Mouse (Mus musculus): ENCODE data around the gene Rnf11. TPM values are rescaled to one million over a fixed set of nuclear protein-coding genes. Genes with fewer than 3 reads are reported as not detected.

Rnf11 gene
- polyA plus RNA-seq, 1 experiment from 2014 or later = 56.6 TPM

- Histone ChIP-seq H3K4me2 (replicated peaks; ENCODE audit: low read depth, low read length) (no peak overlapping the region), H3K9ac (ENCODE audit: low read depth, low read length) (no peak overlapping the region), H3K27me3 (ENCODE audit: control insufficient read depth, insufficient read depth, low read length) (no peaks in the 10 kb centered on the region), H3K9me3 (ENCODE audit: control insufficient read depth, low read length) (no peaks in the 10 kb centered on the region), H3K4me1 (replicated peaks; ENCODE audit: control insufficient read depth, insufficient read depth, low read length) (no peaks in the 10 kb centered on the region), H3K27ac (ENCODE audit: low read depth, low read length) (no peak overlapping the region), H3K36me3 (ENCODE audit: control insufficient read depth, insufficient read depth, low read length) (no peaks in the 10 kb centered on the region), H3K4me3 (ENCODE audit: low read depth, low read length) (no peak overlapping the region)
- no peak for ATAC-seq (ENCODE audit: low FRiP score)
- DNase-seq (ENCODE audit: low spot score) = no peak
- WGBS = 84% methylated on average over 3 of the region's 3 CpGs
Observed at GRCm38 (mm10) chr4:109460421-109461179, 23.9 kb downstream of the Rnf11 start.

GRCm38 (mm10) chr4:109456821-109457220 is 27.7 kb downstream of the Rnf11 start:
- H3K36me3 ChIP-seq (ENCODE audit: control insufficient read depth, insufficient read depth, low read length) = 0 out of 2 replicates have a peak, but pooled peaks cover 2% of the 10 kb centered on the region
- no peak overlapping the region for H3K27ac ChIP-seq (ENCODE audit: low read depth, low read length)
- no peaks in the 10 kb centered on the region for H3K27me3 ChIP-seq (ENCODE audit: control insufficient read depth, insufficient read depth, low read length)
- H3K9me3 ChIP-seq (ENCODE audit: control insufficient read depth, low read length) = no peaks in the 10 kb centered on the region
- ATAC-seq (ENCODE audit: low FRiP score) (no peak), DNase-seq (ENCODE audit: low spot score) (no peak)
- H3K4me3 ChIP-seq (ENCODE audit: low read depth, low read length) = no peak overlapping the region
- H3K9ac ChIP-seq (ENCODE audit: low read depth, low read length) = no peak overlapping the region
- no peak overlapping the region for H3K4me2 ChIP-seq (replicated peaks; ENCODE audit: low read depth, low read length)
- WGBS = 90% methylated on average over 6 of the region's 6 CpGs
- no peaks in the 10 kb centered on the region for H3K4me1 ChIP-seq (replicated peaks; ENCODE audit: control insufficient read depth, insufficient read depth, low read length)

GRCm38 (mm10) chr4:109448531-109448930 is 36.0 kb downstream of the Rnf11 start:
- ATAC-seq (ENCODE audit: low FRiP score) (no peak), DNase-seq (ENCODE audit: low spot score) (no peak)
- no peaks in the 10 kb centered on the region for H3K9me3 ChIP-seq (ENCODE audit: control insufficient read depth, low read length)
- H3K36me3 ChIP-seq (ENCODE audit: control insufficient read depth, insufficient read depth, low read length) = no peaks in the 10 kb centered on the region
- H3K4me1 ChIP-seq (replicated peaks; ENCODE audit: control insufficient read depth, insufficient read depth, low read length) = no peaks in the 10 kb centered on the region
- H3K27me3 ChIP-seq (ENCODE audit: control insufficient read depth, insufficient read depth, low read length) = no peaks in the 10 kb centered on the region
- H3K4me3 ChIP-seq (ENCODE audit: low read depth, low read length) = no peak overlapping the region
- H3K4me2 ChIP-seq (replicated peaks; ENCODE audit: low read depth, low read length) = no peak overlapping the region
- no peak overlapping the region for H3K9ac ChIP-seq (ENCODE audit: low read depth, low read length)
- 94% methylated on average over 2 of the region's 2 CpGs for WGBS
- H3K27ac ChIP-seq (ENCODE audit: low read depth, low read length) = no peak overlapping the region

- Histone ChIP-seq H3K4me1 (replicated peaks; ENCODE audit: control insufficient read depth, insufficient read depth, low read length) (no peaks in the 10 kb centered on the region), H3K9ac (ENCODE audit: low read depth, low read length) (no peak overlapping the region), H3K4me3 (ENCODE audit: low read depth, low read length) (no peak overlapping the region), H3K36me3 (ENCODE audit: control insufficient read depth, insufficient read depth, low read length) (no peaks in the 10 kb centered on the region), H3K4me2 (replicated peaks; ENCODE audit: low read depth, low read length) (no peak overlapping the region), H3K27ac (ENCODE audit: low read depth, low read length) (no peak overlapping the region), H3K9me3 (ENCODE audit: control insufficient read depth, low read length) (no peaks in the 10 kb centered on the region), H3K27me3 (ENCODE audit: control insufficient read depth, insufficient read depth, low read length) (no peaks in the 10 kb centered on the region)
- no peak for ATAC-seq (ENCODE audit: low FRiP score)
- WGBS = 84% methylated on average over 1 of the region's 1 CpGs
- no peak for DNase-seq (ENCODE audit: low spot score)
Observed at GRCm38 (mm10) chr4:109445956-109446355, 38.6 kb downstream of the Rnf11 start.

GRCm38 (mm10) chr4:109445397-109445796 is 39.1 kb downstream of the Rnf11 start:
- Histone ChIP-seq H3K36me3 (ENCODE audit: control insufficient read depth, insufficient read depth, low read length) (no peaks in the 10 kb centered on the region), H3K9ac (ENCODE audit: low read depth, low read length) (no peak overlapping the region), H3K4me3 (ENCODE audit: low read depth, low read length) (no peak overlapping the region), H3K4me1 (replicated peaks; ENCODE audit: control insufficient read depth, insufficient read depth, low read length) (no peaks in the 10 kb centered on the region), H3K27me3 (ENCODE audit: control insufficient read depth, insufficient read depth, low read length) (no peaks in the 10 kb centered on the region), H3K27ac (ENCODE audit: low read depth, low read length) (no peak overlapping the region), H3K4me2 (replicated peaks; ENCODE audit: low read depth, low read length) (no peak overlapping the region), H3K9me3 (ENCODE audit: control insufficient read depth, low read length) (no peaks in the 10 kb centered on the region)
- no peak for DNase-seq (ENCODE audit: low spot score)
- ATAC-seq (ENCODE audit: low FRiP score) = no peak
- 93% methylated on average over 2 of the region's 2 CpGs for WGBS

- Histone ChIP-seq H3K4me3 (ENCODE audit: low read depth, low read length) (no peak overlapping the region), H3K4me2 (replicated peaks; ENCODE audit: low read depth, low read length) (no peak overlapping the region), H3K27me3 (ENCODE audit: control insufficient read depth, insufficient read depth, low read length) (no peaks in the 10 kb centered on the region), H3K27ac (ENCODE audit: low read depth, low read length) (no peak overlapping the region), H3K9ac (ENCODE audit: low read depth, low read length) (no peak overlapping the region), H3K36me3 (ENCODE audit: control insufficient read depth, insufficient read depth, low read length) (no peaks in the 10 kb centered on the region), H3K4me1 (replicated peaks; ENCODE audit: control insufficient read depth, insufficient read depth, low read length) (no peaks in the 10 kb centered on the region), H3K9me3 (ENCODE audit: control insufficient read depth, low read length) (no peaks in the 10 kb centered on the region)
- 78% methylated on average over 2 of the region's 2 CpGs for WGBS
- DNase-seq (ENCODE audit: low spot score) = no peak
- ATAC-seq (ENCODE audit: low FRiP score) = no peak
Observed at GRCm38 (mm10) chr4:109444951-109445350, 39.6 kb downstream of the Rnf11 start.

GRCm38 (mm10) chr4:109444471-109444870 is 40.1 kb downstream of the Rnf11 start:
- no peak overlapping the region for H3K27ac ChIP-seq (ENCODE audit: low read depth, low read length)
- no peak overlapping the region for H3K9ac ChIP-seq (ENCODE audit: low read depth, low read length)
- H3K9me3 ChIP-seq (ENCODE audit: control insufficient read depth, low read length) = no peaks in the 10 kb centered on the region
- no peak overlapping the region for H3K4me3 ChIP-seq (ENCODE audit: low read depth, low read length)
- 88% methylated on average over 6 of the region's 6 CpGs for WGBS
- no peak for DNase-seq (ENCODE audit: low spot score)
- no peak overlapping the region for H3K4me2 ChIP-seq (replicated peaks; ENCODE audit: low read depth, low read length)
- no peaks in the 10 kb centered on the region for H3K4me1 ChIP-seq (replicated peaks; ENCODE audit: control insufficient read depth, insufficient read depth, low read length)
- H3K36me3 ChIP-seq (ENCODE audit: control insufficient read depth, insufficient read depth, low read length) = no peaks in the 10 kb centered on the region
- no peak for ATAC-seq (ENCODE audit: low FRiP score)
- H3K27me3 ChIP-seq (ENCODE audit: control insufficient read depth, insufficient read depth, low read length) = no peaks in the 10 kb centered on the region

GRCm38 (mm10) chr4:109442649-109443048 is 41.9 kb downstream of the Rnf11 start:
- WGBS = 89% methylated on average over 4 of the region's 4 CpGs
- Histone ChIP-seq H3K4me3 (ENCODE audit: low read depth, low read length) (no peak overlapping the region), H3K4me1 (replicated peaks; ENCODE audit: control insufficient read depth, insufficient read depth, low read length) (no peaks in the 10 kb centered on the region), H3K9ac (ENCODE audit: low read depth, low read length) (no peak overlapping the region), H3K27me3 (ENCODE audit: control insufficient read depth, insufficient read depth, low read length) (no peaks in the 10 kb centered on the region), H3K4me2 (replicated peaks; ENCODE audit: low read depth, low read length) (no peak overlapping the region), H3K27ac (ENCODE audit: low read depth, low read length) (no peak overlapping the region), H3K9me3 (ENCODE audit: control insufficient read depth, low read length) (no peaks in the 10 kb centered on the region), H3K36me3 (ENCODE audit: control insufficient read depth, insufficient read depth, low read length) (no peaks in the 10 kb centered on the region)
- no peak for DNase-seq (ENCODE audit: low spot score)
- ATAC-seq (ENCODE audit: low FRiP score) = no peak

GRCm38 (mm10) chr4:109442126-109442525 is 42.4 kb downstream of the Rnf11 start:
- no peak for ATAC-seq (ENCODE audit: low FRiP score)
- H3K27ac ChIP-seq (ENCODE audit: low read depth, low read length) = no peak overlapping the region
- WGBS = 93% methylated on average over 7 of the region's 7 CpGs

More at GRCm38 (mm10) chr4:109442126-109442525, 42.4 kb downstream of the Rnf11 start:
- H3K4me3 ChIP-seq (ENCODE audit: low read depth, low read length) = no peak overlapping the region
- no peak for DNase-seq (ENCODE audit: low spot score)
- H3K4me1 ChIP-seq (replicated peaks; ENCODE audit: control insufficient read depth, insufficient read depth, low read length) = no peaks in the 10 kb centered on the region
- H3K9ac ChIP-seq (ENCODE audit: low read depth, low read length) = no peak overlapping the region
- H3K4me2 ChIP-seq (replicated peaks; ENCODE audit: low read depth, low read length) = no peak overlapping the region
- H3K9me3 ChIP-seq (ENCODE audit: control insufficient read depth, low read length) = no peaks in the 10 kb centered on the region
- H3K27me3 ChIP-seq (ENCODE audit: control insufficient read depth, insufficient read depth, low read length) = no peaks in the 10 kb centered on the region
- no peaks in the 10 kb centered on the region for H3K36me3 ChIP-seq (ENCODE audit: control insufficient read depth, insufficient read depth, low read length)
